Mouse (Mus musculus) spleen, adult 2 months (tissue): ENCODE results near the gene Fbxw9. TPM values are rescaled to one million over a fixed set of nuclear protein-coding genes. Genes with fewer than 3 reads are reported as not detected.

Experiments
- DNase-seq, 2 experiments: peaks; one replicate each; pipeline versions ENCODE4 v3.0.0 to v3.0.0-alpha.2; 2012 to 2021; ENCODE audit warnings: low spot score in 2 of 2, low read depth in 1 of 2
- H3K27ac ChIP-seq: fragments of 200-500 bp; 2 replicates; pipeline ENCODE4 v1.5.1; 2012; ENCODE audit warnings: low read length, inconsistent platforms; ENCODE audit not compliant: insufficient read depth
- H3K27me3 ChIP-seq: fragments of 200-500 bp; 2 replicates; pipeline ENCODE4 v1.6.1; 2012; ENCODE audit warnings: mild to moderate bottlenecking, moderate library complexity, low read length, inconsistent platforms; ENCODE audit not compliant: control insufficient read depth, insufficient read depth
- H3K36me3 ChIP-seq: fragments of 200-500 bp; 2 replicates; pipeline ENCODE4 v1.6.1; 2012; ENCODE audit warnings: mild to moderate bottlenecking, low read length, inconsistent platforms; ENCODE audit not compliant: control insufficient read depth, insufficient read depth
- H3K4me1 ChIP-seq: fragments of 200-500 bp; 2 replicates; pipeline ENCODE4 v1.6.1; 2011; ENCODE audit warnings: inconsistent platforms; ENCODE audit not compliant: control insufficient read depth, insufficient read depth, insufficient read length
- H3K4me3 ChIP-seq: fragments of 200-500 bp; 2 replicates; pipeline ENCODE4 v1.5.1; 2011; ENCODE audit warnings: mild to moderate bottlenecking, inconsistent platforms; ENCODE audit not compliant: insufficient read depth, insufficient read length; ENCODE audit errors: extremely low read depth
- CTCF ChIP-seq: fragments of 200-500 bp; IDR thresholded peaks from 2 replicates; pipeline ENCODE4 v1.5.1; 2011; ENCODE audit warnings: mild to moderate bottlenecking, inconsistent platforms; ENCODE audit not compliant: insufficient read depth, insufficient read length, insufficient replicate concordance; ENCODE audit errors: extremely low read depth
- POLR2A ChIP-seq: fragments of 200-500 bp; IDR thresholded peaks from 2 replicates; pipeline ENCODE4 v1.6.1; 2011; ENCODE audit warnings: low read depth, low read length, inconsistent platforms
- WGBS: fragments of 180-500 bp; shearing (Covaris S2); methylation state at CpG from one replicate; pipeline ENCODE4 v1.1.7; 2018; 5-methylcytosine and 5-hydroxymethylcytosine counted together
- polyA plus RNA-seq: library from polyadenylated mRNA; depleted of rRNA; stranded (reverse); fragments of >200 nt; gene quantifications from 2 replicates; pipeline ENCODE4 v1.2.3, GENCODE M21; 2012

The Fbxw9 gene
- polyA plus RNA-seq, 1 experiment: 18.8 TPM

DNA sequence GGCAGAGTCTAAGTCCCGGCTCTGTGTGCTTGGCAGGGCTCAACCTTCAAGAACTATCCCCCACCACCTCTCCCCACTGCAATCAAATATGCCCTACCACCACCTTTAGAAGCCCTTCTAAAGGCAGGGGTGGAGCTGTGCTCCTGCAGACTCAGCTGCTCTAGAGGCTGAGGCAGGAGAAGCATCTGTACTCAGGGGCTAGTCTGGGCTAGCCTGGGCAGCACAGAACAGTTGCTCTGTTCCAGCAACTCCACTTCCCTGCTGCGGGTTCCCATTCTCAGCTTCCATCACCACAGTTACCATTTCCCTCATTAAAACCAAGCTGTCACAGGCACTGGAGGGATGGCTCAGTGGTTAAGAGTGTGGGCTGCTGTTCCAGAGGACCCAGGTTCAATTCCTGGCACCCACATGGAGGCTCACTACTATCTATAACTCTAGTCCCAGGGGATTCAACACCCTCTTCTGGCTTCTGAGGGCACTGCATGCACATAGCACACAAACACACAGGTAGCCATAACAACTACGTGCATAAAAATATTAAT lies 38.3 kb upstream of the Fbxw9 start:
- no peak for DNase-seq
- H3K27ac ChIP-seq: no peak overlapping the region
- no peak for TF ChIP-seq CTCF
- no peak for TF ChIP-seq POLR2A
- WGBS: 93% methylated on average over 3 of the region's 3 CpGs
- H3K4me1 ChIP-seq: peaks cover 6% of the 10 kb centered on the region; the same call in 1 of the 2 replicates
- no peak overlapping the region for H3K4me3 ChIP-seq
- peaks cover 15% of the 10 kb centered on the region for H3K36me3 ChIP-seq
- no peaks in the 10 kb centered on the region for H3K27me3 ChIP-seq

DNA sequence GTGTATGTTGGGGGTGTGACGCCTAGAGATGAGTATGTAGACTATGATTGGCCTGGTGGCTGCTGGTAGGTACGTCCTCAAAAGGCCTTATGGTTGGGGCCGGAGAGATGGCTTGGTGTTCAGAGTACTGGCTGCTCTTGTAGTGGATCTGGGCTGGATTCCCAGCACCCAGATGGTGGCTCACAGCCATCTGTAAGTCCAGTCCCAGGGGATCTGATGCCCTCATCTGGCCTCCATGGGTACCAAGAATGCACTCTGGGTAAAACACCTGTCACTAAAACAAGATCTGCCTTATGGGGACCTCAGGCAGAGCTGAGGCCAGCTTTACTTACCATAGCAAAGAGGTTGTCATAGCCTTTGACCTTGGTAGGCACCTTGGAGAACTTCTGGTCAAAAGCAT lies 36.0 kb upstream of the Fbxw9 start:
- Histone ChIP-seq H3K36me3 (peaks cover 7% of the 10 kb centered on the region; the same call in 1 of the 2 replicates), H3K4me3 (no peak overlapping the region), H3K4me1 (peaks cover 11% of the 10 kb centered on the region; the same call in 1 of the 2 replicates), H3K27ac (no peak overlapping the region), H3K27me3 (no peaks in the 10 kb centered on the region)
- DNase-seq: no peak
- WGBS: 94% methylated on average over 3 of the region's 3 CpGs
- no peak for TF ChIP-seq CTCF
- TF ChIP-seq POLR2A: no peak

GRCm38 (mm10) chr8:85025098-85025932 lies 34.5 kb upstream of the Fbxw9 start, which contains the start of gene Asna1:
Asna1 (minus strand) TSS chr8:85025281.
- Histone ChIP-seq H3K27ac (peak within 1 kb of the TSS; percentile 83), H3K36me3 (peaks cover 9% of the 10 kb centered on the region), H3K27me3 (no peaks in the 10 kb centered on the region), H3K4me1 (peaks cover 12% of the 10 kb centered on the region; the same call in 1 of the 2 replicates), H3K4me3 (peak within 1 kb of the TSS; percentile 71)
- TF ChIP-seq POLR2A (peak; percentile 19; the same call in 1 of the 2 replicates), CTCF (no peak)
- peak; percentile 72 to 95 for DNase-seq
- under 1% methylated on average over 30 of the region's 30 CpGs for WGBS

DNA sequence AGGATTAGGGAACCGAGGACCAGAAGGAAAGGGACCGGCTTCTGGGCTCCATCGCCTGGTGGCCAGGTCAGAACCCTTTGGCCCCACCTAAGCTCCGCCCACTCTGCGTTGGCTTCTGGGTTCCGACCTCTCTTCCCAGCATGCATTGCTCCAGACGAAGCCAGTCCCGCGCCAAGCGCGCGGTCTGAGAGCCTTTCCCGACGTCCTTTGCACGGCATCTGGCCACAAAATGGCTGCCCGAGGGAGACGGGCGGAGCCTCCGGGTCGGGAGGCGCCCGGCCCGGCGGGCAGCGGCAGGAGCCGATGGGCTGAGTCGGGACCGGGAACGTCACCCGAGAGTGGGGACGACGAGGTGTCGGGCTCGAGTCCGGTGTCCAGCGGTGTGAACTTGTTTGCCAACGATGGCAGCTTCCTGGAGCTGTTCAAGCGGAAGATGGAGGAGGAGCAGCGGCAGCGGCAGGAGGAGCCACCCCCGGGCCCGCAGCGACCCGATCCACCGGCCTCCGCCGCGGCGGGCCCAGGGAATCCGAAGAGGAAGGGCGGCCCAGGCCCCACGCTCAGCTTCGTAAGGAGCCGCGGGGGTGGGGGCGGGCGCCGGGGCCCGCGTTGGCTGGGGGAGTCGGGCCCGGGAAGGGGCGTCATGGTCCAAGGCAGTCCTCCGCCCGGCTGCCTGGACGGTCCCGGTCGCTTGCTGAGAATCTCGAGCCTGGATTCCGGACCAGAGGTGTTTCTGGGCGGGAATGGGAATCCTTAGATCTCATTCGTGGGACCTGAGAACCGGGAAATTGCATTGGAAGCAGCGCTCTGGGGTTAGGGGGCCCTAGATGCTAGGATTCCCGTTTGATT lies 33.0 kb upstream of the Fbxw9 start, which contains the start of gene Trir:
TSS of gene Trir (plus strand) at position 154 of the 846 bp plus-strand sequence.
- no peaks in the 10 kb centered on the region for H3K27me3 ChIP-seq
- H3K4me3 ChIP-seq: peak within 1 kb of the TSS; percentile 95
- WGBS: under 1% methylated on average over 71 of the region's 75 CpGs
- DNase-seq: peak; percentile 91 to 97
- peak within 1 kb of the TSS; percentile 98 for H3K27ac ChIP-seq
- H3K4me1 ChIP-seq: peaks cover 12% of the 10 kb centered on the region; the same call in 1 of the 2 replicates
- H3K36me3 ChIP-seq: peaks cover 13% of the 10 kb centered on the region
- TF ChIP-seq CTCF (no peak), POLR2A (peak; percentile 95)

DNA sequence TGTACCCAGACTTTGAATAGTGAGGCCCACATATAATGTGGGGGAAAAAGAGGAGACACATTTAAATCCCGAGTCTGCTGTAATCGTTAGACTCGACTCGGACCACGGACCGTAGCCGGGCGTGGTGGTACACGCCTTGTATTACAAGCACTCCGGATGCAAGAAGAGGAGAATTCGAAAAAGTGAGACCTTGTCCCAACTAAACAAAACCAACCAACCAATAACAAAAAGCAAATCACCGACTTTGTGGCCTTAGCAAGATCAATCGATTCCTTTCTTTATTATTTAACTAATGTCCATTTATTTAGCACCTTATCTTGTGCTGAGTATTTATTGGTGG lies 32.4 kb upstream of the Fbxw9 start:
- TF ChIP-seq POLR2A (no peak), CTCF (no peak)
- Histone ChIP-seq H3K36me3 (peaks cover 13% of the 10 kb centered on the region), H3K4me3 (peak overlapping the region; percentile 95), H3K27ac (peak overlapping the region; percentile 50; the same call in 1 of the 2 replicates), H3K27me3 (no peaks in the 10 kb centered on the region), H3K4me1 (peaks cover 12% of the 10 kb centered on the region; the same call in 1 of the 2 replicates)
- DNase-seq: no peak
- WGBS: 1% methylated on average over 13 of the region's 13 CpGs

DNA sequence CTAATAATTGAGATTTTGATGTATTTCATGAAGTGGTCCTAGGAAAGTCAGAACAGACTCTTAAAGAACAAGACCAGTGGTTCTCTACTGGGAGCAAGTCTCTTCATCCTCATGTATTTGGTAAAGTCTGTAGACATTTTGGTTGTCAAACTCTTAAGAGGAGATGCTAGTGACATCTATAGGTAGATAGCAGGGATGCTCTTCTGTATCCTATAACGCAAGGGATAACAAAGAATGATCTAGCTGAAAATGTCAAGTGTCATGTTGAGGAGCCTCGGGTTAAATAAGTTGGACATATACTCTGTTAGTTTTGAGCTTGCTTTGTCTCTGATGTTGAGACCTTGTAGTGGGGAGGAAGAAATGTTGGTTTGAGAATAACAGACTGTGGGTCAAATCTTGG lies 31.9 kb upstream of the Fbxw9 start:
- Histone ChIP-seq H3K27me3 (no peaks in the 10 kb centered on the region), H3K4me3 (no peak overlapping the region), H3K27ac (no peak overlapping the region), H3K4me1 (peaks cover 12% of the 10 kb centered on the region; the same call in 1 of the 2 replicates), H3K36me3 (peaks cover 17% of the 10 kb centered on the region)
- no peak for DNase-seq
- WGBS: 7% methylated on average over 2 of the region's 2 CpGs
- no peak for TF ChIP-seq CTCF
- TF ChIP-seq POLR2A: no peak
